Mouse (Mus musculus): Measurements from ENCODE around the gene Slc35c1.

Gene Slc35c1

GRCm38 (mm10) chr2:92411705-92412104, 48.6 kb downstream of the Slc35c1 start:
- in situ Hi-C loops (cut with MboI, MseI): no loop called here

- in situ Hi-C loops (cut with MboI, MseI): no loop called here
These were observed 51.9 kb downstream of the Slc35c1 start for GRCm38 (mm10) chr2:92408309-92409045.

- in situ Hi-C loops (cut with MboI, MseI): no loop called here
These were observed 54.7 kb downstream of the Slc35c1 start for GRCm38 (mm10) chr2:92405687-92406086.

GRCm38 (mm10) chr2:92404737-92405136, 55.6 kb downstream of the Slc35c1 start:
- in situ Hi-C loops (cut with MboI, MseI): no loop called here

GRCm38 (mm10) chr2:92403776-92404319, 56.5 kb downstream of the Slc35c1 start:
- in situ Hi-C loops (cut with MboI, MseI): no loop called here
